Mouse (Mus musculus): Measurements from ENCODE around the gene Vmn2r90.
"Not testable (repeated sequence)": the region's sequence is repeated elsewhere in the genome, so short reads cannot be mapped to it uniquely, and the experiment has no call there.

DNA sequence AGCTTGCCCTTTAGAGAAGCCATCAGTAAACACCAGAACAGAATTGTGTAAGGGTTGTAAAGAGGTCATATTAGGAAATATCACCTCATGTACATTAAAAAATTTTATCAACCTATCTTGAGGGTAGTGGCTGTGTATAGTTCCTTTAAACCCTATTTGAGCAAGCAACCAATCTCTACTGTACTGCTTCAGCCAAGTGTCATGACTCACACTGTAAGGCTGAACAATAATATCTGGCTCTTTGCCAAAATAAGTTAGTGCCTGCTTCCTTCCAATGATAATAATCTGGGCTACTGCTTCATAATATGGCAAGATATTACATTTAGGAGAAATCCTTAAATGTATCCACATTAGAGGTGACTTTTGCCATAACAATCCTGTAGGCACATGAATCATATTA, 38.0 kb downstream of the Vmn2r90 start:
- not testable (repeated sequence) for TF ChIP-seq CTCF, EP300 (IDR thresholded peaks at IDR 0.05; ENCODE audit: low read depth)

Data from liver, postnatal 0 days (tissue).